Mouse (Mus musculus) kidney, adult 2 months (tissue): ENCODE data around the gene Otud7a.

Experiments
- CTCF ChIP-seq: fragments of 200-500 bp; conservative IDR thresholded peaks from 2 replicates; pipeline ENCODE4 v1.5.1; 2011; ENCODE audit warnings: low read depth, mild to moderate bottlenecking, control low read depth, low read length, moderate library complexity, mixed read lengths; ENCODE audit not compliant: insufficient read depth, insufficient read length
- POLR2A ChIP-seq: fragments of 200-500 bp; IDR thresholded peaks from one replicate; pipeline ENCODE4 v1.6.1; 2011; ENCODE audit warnings: low read depth, low read length, control low read depth

- TF ChIP-seq POLR2A (no peak), CTCF (no peak)
These were observed 71.8 kb downstream of the Otud7a start for GRCm38 (mm10) chr7:63516141-63516895.
